Mouse (Mus musculus): ENCODE measurements around the gene H2-DMb2. TPM values are rescaled to one million over a fixed set of nuclear protein-coding genes. Genes with fewer than 3 reads are reported as not detected.

Gene H2-DMb2
- total RNA-seq (2021): under 1 TPM; 0.67 to 0.96 TPM

GRCm38 (mm10) chr17:34143033-34143432 lies at the start of gene H2-DMb2:
TSS of gene H2-DMb2 (plus strand) at chr17:34143307.
- no peak for DNase-seq

- no peak for DNase-seq
Observed at GRCm38 (mm10) chr17:34094283-34095035, 48.6 kb upstream of the H2-DMb2 start.

GRCm38 (mm10) chr17:34096497-34097010 lies 46.6 kb upstream of the H2-DMb2 start:
- no peak for DNase-seq

GRCm38 (mm10) chr17:34097272-34097671 lies 45.8 kb upstream of the H2-DMb2 start:
- DNase-seq: no peak

- no peak for DNase-seq
Observed at GRCm38 (mm10) chr17:34098709-34099479, 44.2 kb upstream of the H2-DMb2 start.

GRCm38 (mm10) chr17:34099531-34099930 lies 43.6 kb upstream of the H2-DMb2 start:
- no peak for DNase-seq

GRCm38 (mm10) chr17:34101185-34101584 lies 41.9 kb upstream of the H2-DMb2 start:
- DNase-seq: no peak

GRCm38 (mm10) chr17:34101604-34102032 lies 41.5 kb upstream of the H2-DMb2 start:
- peak; percentile 83 to 87 for DNase-seq

- DNase-seq: no peak
Observed at GRCm38 (mm10) chr17:34102831-34103230, 40.3 kb upstream of the H2-DMb2 start.

GRCm38 (mm10) chr17:34104804-34105203 lies 38.3 kb upstream of the H2-DMb2 start:
- DNase-seq: no peak

GRCm38 (mm10) chr17:34106555-34106954 lies 36.6 kb upstream of the H2-DMb2 start:
- DNase-seq: no peak

- no peak for DNase-seq
Observed at GRCm38 (mm10) chr17:34107109-34107867, 35.8 kb upstream of the H2-DMb2 start.

- no peak for DNase-seq
Observed at GRCm38 (mm10) chr17:34108460-34108859, 34.6 kb upstream of the H2-DMb2 start.

- no peak for DNase-seq
Observed at GRCm38 (mm10) chr17:34109038-34109805, 33.9 kb upstream of the H2-DMb2 start.

- no peak for DNase-seq
Observed at GRCm38 (mm10) chr17:34109806-34110195, 33.3 kb upstream of the H2-DMb2 start.

GRCm38 (mm10) chr17:34110309-34110708 lies 32.8 kb upstream of the H2-DMb2 start:
- no peak for DNase-seq

GRCm38 (mm10) chr17:34114114-34114513 lies 29.0 kb upstream of the H2-DMb2 start:
- DNase-seq: no peak

- no peak for DNase-seq
Observed at GRCm38 (mm10) chr17:34116736-34117370, 26.3 kb upstream of the H2-DMb2 start.

GRCm38 (mm10) chr17:34117421-34118112 lies 25.5 kb upstream of the H2-DMb2 start:
- no peak for DNase-seq

- DNase-seq: no peak
Observed at GRCm38 (mm10) chr17:34118113-34118872, 24.8 kb upstream of the H2-DMb2 start.
